Mouse (Mus musculus) embryonic facial prominence, embryonic 14.5 days (tissue): Measurements from ENCODE around the gene Qrich2. TPM values are rescaled to one million over a fixed set of nuclear protein-coding genes. Genes with fewer than 3 reads are reported as not detected.
"Not testable (repeated sequence)": the region's sequence is repeated elsewhere in the genome, so short reads cannot be mapped to it uniquely, and the experiment has no call there.

Experiments
- ATAC-seq: fragments of 200-750 bp; cut with Nextera tagmentation; 2 replicates; pipeline ENCODE4 v1.8.0; 2017; ENCODE audit warnings: low read depth, moderate number of reproducible peaks, moderate TSS enrichment
- DNase-seq: peaks from one replicate; pipeline ENCODE4 v3.0.0-alpha.2; 2015; ENCODE audit warnings: low spot score
- H3K27ac ChIP-seq: fragments of 300-500 bp; sonication (generic); replicated peaks from 2 replicates; pipeline ENCODE4 v1.5.1; 2014; ENCODE audit warnings: low read depth, mild to moderate bottlenecking, low read length, moderate library complexity
- H3K27me3 ChIP-seq: fragments of 300-500 bp; sonication (generic); replicated peaks from 2 replicates; pipeline ENCODE4 v1.6.1; 2014; ENCODE audit warnings: low read length; ENCODE audit not compliant: control insufficient read depth, insufficient read depth
- H3K36me3 ChIP-seq: fragments of 300-500 bp; sonication (generic); 2 replicates; pipeline ENCODE4 v1.6.1; 2014; ENCODE audit warnings: low read length, mixed read lengths; ENCODE audit not compliant: control insufficient read depth, insufficient read depth
- H3K4me1 ChIP-seq: fragments of 300-500 bp; sonication (generic); 2 replicates; pipeline ENCODE4 v1.6.1; 2014; ENCODE audit warnings: antibody characterized with exemption, low read length; ENCODE audit not compliant: control insufficient read depth, insufficient read depth
- H3K4me2 ChIP-seq: fragments of 300-500 bp; sonication (generic); 2 replicates; pipeline ENCODE4 v1.6.1; 2014; ENCODE audit warnings: low read depth, mild to moderate bottlenecking, low read length, moderate library complexity, mixed read lengths
- H3K4me3 ChIP-seq: fragments of 300-500 bp; sonication (generic); 2 replicates; pipeline ENCODE4 v1.5.1; 2014; ENCODE audit warnings: low read depth, mild to moderate bottlenecking, low read length
- H3K9ac ChIP-seq: fragments of 300-500 bp; sonication (generic); 2 replicates; pipeline ENCODE4 v1.6.1; 2014; ENCODE audit warnings: low read depth, mild to moderate bottlenecking, low read length, moderate library complexity, mixed read lengths
- H3K9me3 ChIP-seq: fragments of 300-500 bp; sonication (generic); 2 replicates; pipeline ENCODE4 v1.6.1; 2016; ENCODE audit warnings: low read length; ENCODE audit not compliant: control insufficient read depth
- WGBS: fragments of 180-500 bp; shearing (Covaris S2); extraction: QIAGEN DNeasy Blood & Tissue Kit; methylation state at CpG from one replicate; pipeline ENCODE4 v1.1.7; 2014; 5-methylcytosine and 5-hydroxymethylcytosine counted together
- polyA plus RNA-seq: library from polyadenylated mRNA; unstranded; fragments of >200 nt; fragmentation: Nextera tagmentation; extraction: Ambion mirVana; gene quantifications from 2 replicates; pipeline ENCODE4 v1.2.1, GENCODE M21; 2014

The Qrich2 gene
- polyA plus RNA-seq, 1 experiment from 2014 or later = 0.14 TPM

DNA sequence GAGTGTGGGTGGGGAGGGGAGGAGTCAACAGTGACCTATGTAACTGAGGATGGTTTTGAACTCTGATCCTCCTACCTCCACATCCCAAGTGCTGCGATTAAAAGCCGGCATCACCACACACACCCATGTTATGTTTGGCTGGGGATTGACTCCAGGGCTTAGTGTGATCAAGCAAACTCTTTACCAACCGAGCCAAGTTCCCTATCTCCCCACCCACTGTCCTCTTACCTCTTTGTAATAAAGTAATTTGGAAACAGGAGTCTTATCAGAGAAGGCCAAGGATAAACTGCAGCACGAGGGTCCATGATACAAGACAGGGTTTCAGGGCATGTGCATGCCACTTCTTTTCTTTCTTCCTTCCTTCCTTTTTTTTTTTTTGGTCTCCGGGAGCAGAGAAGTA, 27.1 kb upstream of the Qrich2 start:
- no peak overlapping the region for H3K9ac ChIP-seq
- ATAC-seq = no peak
- no peak for DNase-seq
- H3K4me1 ChIP-seq = peaks cover 15% of the 10 kb centered on the region
- H3K36me3 ChIP-seq = 0 out of 2 replicates have a peak, but pooled peaks cover under 1% of the 10 kb centered on the region
- H3K9me3 ChIP-seq = peaks cover 3% of the 10 kb centered on the region; the same call in 1 of the 2 replicates
- no peak overlapping the region for H3K4me2 ChIP-seq
- H3K27me3 ChIP-seq = no peaks in the 10 kb centered on the region
- no peak overlapping the region for H3K4me3 ChIP-seq
- 78% methylated on average over 5 of the region's 5 CpGs for WGBS
- H3K27ac ChIP-seq = no peak overlapping the region

DNA sequence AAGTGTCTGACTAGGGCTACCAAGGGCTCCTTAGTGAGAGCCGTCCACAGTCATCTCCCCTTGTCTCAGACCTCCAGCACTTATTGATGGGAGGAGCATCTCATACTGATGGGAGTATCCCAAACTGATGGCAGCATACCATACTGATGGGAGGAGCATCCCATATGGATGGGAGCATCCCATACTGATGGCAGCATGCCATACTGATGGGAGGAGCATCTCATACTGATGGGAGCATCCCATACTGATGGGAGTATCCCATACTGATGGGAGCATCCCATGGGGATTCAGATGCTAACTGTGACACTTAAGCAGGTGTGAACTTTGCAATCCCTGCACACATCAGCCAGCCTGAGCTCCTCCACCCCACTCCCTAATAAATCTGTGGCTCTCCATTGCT, 26.5 kb upstream of the Qrich2 start:
- not testable (repeated sequence) for ATAC-seq, H3K9ac ChIP-seq, H3K36me3 ChIP-seq, DNase-seq, H3K4me2 ChIP-seq, H3K27ac ChIP-seq, H3K27me3 ChIP-seq, H3K4me3 ChIP-seq, H3K9me3 ChIP-seq
- 100% methylated on average over 1 of the region's 1 CpGs for WGBS
- H3K4me1 ChIP-seq = peaks cover 15% of the 10 kb centered on the region

- whole genome bisulfite sequencing = 58% methylated on average over 6 of the region's 6 CpGs
- no peak for ATAC-seq
- H3K9me3 ChIP-seq = no peaks in the 10 kb centered on the region
- no peak overlapping the region for H3K4me3 ChIP-seq
- H3K27ac ChIP-seq = peak overlapping the region; percentile 88; the same call in 1 of the 2 replicates
- H3K9ac ChIP-seq = no peak overlapping the region
- DNase-seq = no peak
- peaks cover 15% of the 10 kb centered on the region for H3K4me1 ChIP-seq
- H3K4me2 ChIP-seq = peak overlapping the region; percentile 74
- no peaks in the 10 kb centered on the region for H3K27me3 ChIP-seq
- H3K36me3 ChIP-seq = peaks cover 19% of the 10 kb centered on the region; the same call in 1 of the 2 replicates
Measured at GRCm38 (mm10) chr11:116491338-116491737, 25.3 kb upstream of the Qrich2 start.

- under 1% methylated on average over 47 of the region's 62 CpGs for WGBS
- DNase-seq (peak; percentile 94), ATAC-seq (peak; percentile 94)
- H3K27ac ChIP-seq = peak overlapping the region; percentile 88
- H3K4me3 ChIP-seq = peak overlapping the region; percentile 100
- H3K9me3 ChIP-seq = no peaks in the 10 kb centered on the region
- H3K27me3 ChIP-seq = no peaks in the 10 kb centered on the region
- peaks cover 15% of the 10 kb centered on the region for H3K4me1 ChIP-seq
- H3K36me3 ChIP-seq = peaks cover 28% of the 10 kb centered on the region
- peak overlapping the region; percentile 96 for H3K9ac ChIP-seq
- H3K4me2 ChIP-seq = peak overlapping the region; percentile 74
Measured at GRCm38 (mm10) chr11:116490232-116491107, 24.4 kb upstream of the Qrich2 start.

GRCm38 (mm10) chr11:116489771-116490231, 23.8 kb upstream of the Qrich2 start:
- peak; percentile 28; the same call in 1 of the 2 replicates for ATAC-seq
- Histone ChIP-seq H3K4me3 (peak overlapping the region; percentile 100), H3K9me3 (no peaks in the 10 kb centered on the region), H3K27me3 (no peaks in the 10 kb centered on the region), H3K4me2 (peak overlapping the region; percentile 74), H3K9ac (peak overlapping the region; percentile 96), H3K4me1 (peaks cover 13% of the 10 kb centered on the region), H3K36me3 (peaks cover 35% of the 10 kb centered on the region), H3K27ac (peak overlapping the region; percentile 88)
- 0% methylated on average over 29 of the region's 39 CpGs for WGBS
- DNase-seq = no peak

GRCm38 (mm10) chr11:116488693-116489375, 22.8 kb upstream of the Qrich2 start:
- Histone ChIP-seq H3K4me1 (peaks cover 8% of the 10 kb centered on the region), H3K36me3 (peaks cover 44% of the 10 kb centered on the region), H3K9ac (peak overlapping the region; percentile 96), H3K4me2 (peak overlapping the region; percentile 74), H3K27me3 (no peaks in the 10 kb centered on the region), H3K4me3 (peak overlapping the region; percentile 100), H3K27ac (no peak overlapping the region), H3K9me3 (no peaks in the 10 kb centered on the region)
- no peak for ATAC-seq
- DNase-seq = no peak
- WGBS = 73% methylated on average over 14 of the region's 14 CpGs

DNA sequence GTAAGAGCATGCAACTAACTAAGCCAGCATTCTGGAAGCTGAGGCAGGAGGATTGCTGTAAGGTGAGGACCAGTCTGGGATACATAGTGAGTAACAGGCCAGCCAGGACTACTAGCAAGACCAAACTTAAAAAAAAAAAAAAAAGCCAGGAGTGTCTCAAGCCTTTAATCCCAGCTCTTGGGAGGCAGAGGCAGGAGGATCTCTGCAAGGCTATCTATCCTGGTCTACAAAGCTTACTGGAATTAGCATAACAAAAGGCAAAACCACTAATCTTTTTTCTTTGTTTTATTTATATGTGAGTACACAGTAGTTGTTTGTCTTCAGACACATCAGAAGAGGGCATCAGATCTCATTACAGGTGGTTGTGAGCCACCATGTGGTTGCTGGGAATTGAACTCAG, 22.2 kb upstream of the Qrich2 start:
- Histone ChIP-seq H3K4me3 (no peak overlapping the region), H3K27me3 (no peaks in the 10 kb centered on the region), H3K4me2 (no peak overlapping the region), H3K4me1 (peaks cover 8% of the 10 kb centered on the region), H3K9me3 (no peaks in the 10 kb centered on the region), H3K36me3 (peaks cover 50% of the 10 kb centered on the region), H3K9ac (no peak overlapping the region), H3K27ac (no peak overlapping the region)
- DNase-seq = no peak
- ATAC-seq = no peak

DNA sequence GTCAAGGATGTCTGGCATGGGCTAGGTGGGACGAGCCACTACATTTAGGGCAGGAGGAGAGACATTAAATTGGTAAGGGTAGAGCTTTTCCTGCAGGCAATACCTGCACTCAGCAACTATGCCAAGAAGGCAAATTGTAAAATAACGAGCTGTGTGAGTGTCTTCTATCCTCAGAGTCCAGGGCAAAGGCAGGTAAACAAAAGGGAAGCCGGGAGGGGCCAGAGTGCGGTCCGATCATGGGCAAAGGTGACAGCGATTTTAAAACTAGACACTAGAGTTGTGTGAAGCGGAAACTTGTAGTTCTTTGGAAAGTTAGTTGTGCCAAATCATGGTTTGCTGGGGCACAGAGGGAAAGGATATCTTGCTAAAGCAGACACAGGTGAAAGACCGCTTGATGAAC, 18.2 kb upstream of the Qrich2 start:
- Histone ChIP-seq H3K9me3 (no peaks in the 10 kb centered on the region), H3K27me3 (no peaks in the 10 kb centered on the region), H3K4me1 (peaks cover 5% of the 10 kb centered on the region), H3K4me3 (no peak overlapping the region), H3K27ac (no peak overlapping the region), H3K36me3 (peaks cover 86% of the 10 kb centered on the region), H3K9ac (no peak overlapping the region), H3K4me2 (no peak overlapping the region)
- no peak for ATAC-seq
- no peak for DNase-seq
- 92% methylated on average over 8 of the region's 8 CpGs for WGBS
